Mouse (Mus musculus): ENCODE measurements around the gene Gpr132.

GRCm38 (mm10) chr12:112867106-112867674 is 838 bp downstream of the Gpr132 start:
- TF ChIP-seq GATA1 (IDR thresholded peaks at IDR 0.05; ENCODE audit: low read length) (no peak), TAL1 (IDR thresholded peaks at IDR 0.05; ENCODE audit: low read length) (no peak)
